Mouse (Mus musculus) liver, embryonic 11.5 days (tissue): ENCODE measurements at regions not wholly inside any gene's neighbourhood (a gene's known extent, or its start where the extent isn't known, plus 50 kb on each side); places are given as distances from the start of the nearest gene placed in this dataset.

Experiments used
- ATAC-seq: fragments of 200-750 bp; cut with Nextera tagmentation; replicated peaks from 2 replicates; pipeline ENCODE4 v1.8.0; 2017; ENCODE audit warnings: moderate number of reproducible peaks, mild to moderate bottlenecking, moderate TSS enrichment, moderate library complexity; ENCODE audit not compliant: low FRiP score
- DNase-seq: peaks from one replicate; pipeline ENCODE4 v3.0.0-alpha.2; 2017; ENCODE audit warnings: low spot score
- H3K27ac ChIP-seq: fragments of 300-500 bp; sonication (generic); 2 replicates; pipeline ENCODE4 v1.5.1; 2014; ENCODE audit warnings: mild to moderate bottlenecking, low read depth, low read length, control low read depth
- H3K27me3 ChIP-seq: fragments of 300-500 bp; sonication (generic); replicated peaks from 2 replicates; pipeline ENCODE4 v1.6.1; 2014; ENCODE audit warnings: low read length, mixed read lengths; ENCODE audit not compliant: control insufficient read depth, insufficient read depth
- H3K36me3 ChIP-seq: fragments of 300-500 bp; sonication (generic); 2 replicates; pipeline ENCODE4 v1.6.1; 2014; ENCODE audit warnings: mild to moderate bottlenecking, low read length, moderate library complexity, mixed read lengths; ENCODE audit not compliant: control insufficient read depth, insufficient read depth
- H3K4me1 ChIP-seq: fragments of 300-500 bp; sonication (generic); replicated peaks from 2 replicates; pipeline ENCODE4 v1.6.1; 2014; ENCODE audit warnings: low read length, mixed read lengths; ENCODE audit not compliant: control insufficient read depth, insufficient read depth
- H3K4me2 ChIP-seq: fragments of 300-500 bp; sonication (generic); 2 replicates; pipeline ENCODE4 v1.6.1; 2014; ENCODE audit warnings: mild to moderate bottlenecking, control low read depth, moderate library complexity
- H3K4me3 ChIP-seq: fragments of 300-500 bp; sonication (generic); 2 replicates; pipeline ENCODE4 v1.5.1; 2014; ENCODE audit warnings: low read depth, low read length, control low read depth
- H3K9ac ChIP-seq: fragments of 300-500 bp; sonication (generic); 2 replicates; pipeline ENCODE4 v1.6.1; 2014; ENCODE audit warnings: low read depth, low read length, control low read depth
- H3K9me3 ChIP-seq: fragments of 300-500 bp; sonication (generic); 2 replicates; pipeline ENCODE4 v1.6.1; 2016; ENCODE audit warnings: low read length, inconsistent platforms, mixed read lengths; ENCODE audit not compliant: control insufficient read depth
- WGBS: fragments of 180-500 bp; shearing (Covaris S2); extraction: QIAGEN DNeasy Blood & Tissue Kit; methylation state at CpG from one replicate; pipeline ENCODE4 v1.1.7; 2014; 5-methylcytosine and 5-hydroxymethylcytosine counted together

GRCm38 (mm10) chr13:34824157-34824556 lies 50.9 kb upstream of the Prpf4b start:
- Histone ChIP-seq H3K9ac (no peak overlapping the region), H3K4me1 (peaks cover 22% of the 10 kb centered on the region), H3K9me3 (no peaks in the 10 kb centered on the region), H3K27ac (no peak overlapping the region), H3K36me3 (no peaks in the 10 kb centered on the region), H3K4me3 (no peak overlapping the region), H3K4me2 (no peak overlapping the region), H3K27me3 (no peaks in the 10 kb centered on the region)
- WGBS = 46% methylated on average over 1 of the region's 1 CpGs
- no peak for DNase-seq
- no peak for ATAC-seq
